Mouse (Mus musculus) T-helper 1 cell (primary cell): ENCODE measurements at regions not wholly inside any gene's neighbourhood (a gene's known extent, or its start where the extent isn't known, plus 50 kb on each side); places are given as distances from the start of the nearest gene placed in this dataset.

Experiments used
- in situ Hi-C: fragments of 300-600 bp; cut with MboI, MseI; formaldehyde crosslinking; loops from one replicate; pipeline ENCODE4 v1.15.1; 2025; ENCODE audit warnings: high pct_unique_total_duplicates

- in situ Hi-C loops, result no loop called here
Observed at GRCm38 (mm10) chr10:96480453-96481324, 136.1 kb upstream of the Btg1 start.

DNA sequence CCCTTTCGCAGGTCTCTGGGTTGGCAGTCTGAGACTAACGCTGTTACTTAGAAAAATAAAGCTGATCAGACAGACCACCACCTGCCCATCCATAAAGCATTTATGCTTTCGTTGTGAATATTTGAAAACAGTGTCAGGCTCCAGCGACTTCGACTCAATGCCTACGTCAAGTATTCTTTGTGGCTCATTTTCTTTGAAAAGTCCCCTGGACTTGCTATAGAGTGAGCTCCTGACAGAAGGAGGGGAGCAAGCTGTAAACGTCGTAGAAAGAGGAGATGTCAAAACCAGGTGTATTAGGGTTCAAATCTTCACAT lies 135.5 kb upstream of the Btg1 start:
- in situ Hi-C loops, result no loop called here

DNA sequence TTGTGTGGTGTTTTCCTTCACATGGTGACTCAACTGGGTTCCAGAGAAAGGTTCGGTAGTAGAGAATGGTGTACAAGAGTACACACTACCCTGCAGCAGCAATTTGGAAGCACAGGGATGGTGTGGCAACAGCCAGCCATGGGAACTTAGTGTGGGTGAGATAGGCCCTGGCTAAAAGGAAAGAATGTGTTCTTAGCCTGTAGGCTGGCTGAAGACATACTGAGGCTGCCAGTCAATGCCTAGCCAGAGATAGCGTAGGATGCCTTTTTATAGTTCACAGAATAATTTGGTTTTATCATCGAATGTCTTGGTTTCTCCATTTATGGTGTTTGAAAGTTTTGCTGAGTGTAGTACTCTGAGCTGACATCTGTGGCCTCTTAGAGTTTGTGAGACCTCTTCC lies 130.1 kb upstream of the Btg1 start:
- in situ Hi-C loops, result no loop called here

GRCm38 (mm10) chr10:96493706-96494105 lies 123.1 kb upstream of the Btg1 start:
- in situ Hi-C loops, result no loop called here

DNA sequence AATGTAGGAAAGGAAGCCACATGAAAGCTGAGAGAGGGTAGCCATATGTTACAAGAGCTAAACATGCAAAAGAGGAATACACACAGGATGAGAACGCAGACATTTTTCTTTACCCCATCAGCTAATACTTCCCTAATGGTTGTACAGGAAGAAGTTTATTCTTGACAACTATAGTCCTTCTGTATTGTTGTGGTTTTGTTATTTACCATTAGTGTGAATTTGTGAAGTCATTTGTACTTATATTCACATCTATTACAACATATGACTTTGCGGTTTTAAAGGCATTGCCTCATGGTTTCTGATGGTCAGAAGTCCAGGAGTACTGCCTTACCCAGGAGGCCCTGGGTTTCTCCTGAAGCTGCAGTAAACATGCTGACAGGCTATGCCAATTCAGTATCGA lies 120.1 kb upstream of the Btg1 start:
- in situ Hi-C loops, result no loop called here

- in situ Hi-C loops, result no loop called here
Observed at GRCm38 (mm10) chr10:96497482-96497881, 119.3 kb upstream of the Btg1 start.

GRCm38 (mm10) chr10:96499274-96499673 lies 117.5 kb upstream of the Btg1 start:
- in situ Hi-C loops, result no loop called here

DNA sequence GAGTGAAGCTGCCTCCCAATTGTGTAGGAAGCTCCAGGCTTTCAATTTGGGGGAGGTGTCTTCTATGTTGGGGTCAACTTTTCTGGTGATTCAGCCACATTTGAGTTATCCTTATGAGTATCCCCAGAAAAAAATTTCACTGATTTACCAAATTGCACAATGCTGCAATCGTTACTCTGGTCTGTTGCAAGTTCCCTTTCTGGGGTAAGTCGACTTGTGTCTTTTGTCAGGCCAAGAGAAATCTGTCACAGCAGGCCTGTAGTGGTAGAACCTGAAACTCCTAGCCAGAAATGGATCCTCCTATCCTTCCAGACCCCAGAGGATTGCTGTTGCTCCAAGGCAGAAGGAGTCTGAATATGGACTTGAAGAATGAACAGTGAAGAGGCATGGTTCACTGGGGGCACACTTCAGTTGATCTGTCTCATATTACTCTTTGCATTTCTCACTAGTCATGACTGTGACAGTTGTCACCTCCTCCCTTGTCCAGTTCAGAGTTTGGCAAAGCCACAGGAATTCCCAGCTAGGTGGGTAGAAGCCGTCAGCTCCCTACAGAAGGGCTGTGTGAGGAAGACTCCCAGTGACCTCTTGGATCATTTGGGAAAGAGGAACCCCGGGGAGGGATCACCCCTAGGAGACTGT lies 114.6 kb upstream of the Btg1 start:
- in situ Hi-C loops, result loop anchor here (5.0 kb wide), 2 partner anchors 45 to 1695 kb away; no protein-coding TSS in a partner anchor

GRCm38 (mm10) chr10:96502736-96503135 lies 114.1 kb upstream of the Btg1 start:
- in situ Hi-C loops, result loop anchor here (5.0 kb wide), 2 partner anchors 45 to 1695 kb away; no protein-coding TSS in a partner anchor

DNA sequence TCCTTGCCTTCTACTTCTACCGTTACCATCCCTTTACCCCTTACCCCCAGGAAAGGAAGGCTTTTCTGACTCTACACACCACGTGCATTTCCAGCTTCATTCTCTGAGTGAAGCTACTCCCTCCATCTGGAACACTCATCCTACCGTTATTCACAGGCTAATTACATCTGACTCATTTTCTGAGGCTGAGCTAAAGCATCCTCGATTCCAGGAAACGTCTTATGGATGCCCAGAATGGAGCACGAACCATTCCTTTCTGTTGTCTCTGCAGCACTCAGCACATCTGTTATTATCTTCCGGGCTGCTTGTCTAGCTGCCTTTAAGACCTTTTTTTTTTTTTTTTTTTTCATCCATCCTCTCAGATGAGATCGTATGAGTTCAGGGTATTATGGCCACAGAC lies 112.5 kb upstream of the Btg1 start:
- in situ Hi-C loops, result loop anchor here (5.0 kb wide), 2 partner anchors 43 to 1697 kb away; no protein-coding TSS in a partner anchor

- in situ Hi-C loops, result loop anchor here (5.0 kb wide), 1 partner anchor 82 kb away; no protein-coding TSS in a partner anchor
Observed at GRCm38 (mm10) chr10:96515164-96515922, 101.5 kb upstream of the Btg1 start.

DNA sequence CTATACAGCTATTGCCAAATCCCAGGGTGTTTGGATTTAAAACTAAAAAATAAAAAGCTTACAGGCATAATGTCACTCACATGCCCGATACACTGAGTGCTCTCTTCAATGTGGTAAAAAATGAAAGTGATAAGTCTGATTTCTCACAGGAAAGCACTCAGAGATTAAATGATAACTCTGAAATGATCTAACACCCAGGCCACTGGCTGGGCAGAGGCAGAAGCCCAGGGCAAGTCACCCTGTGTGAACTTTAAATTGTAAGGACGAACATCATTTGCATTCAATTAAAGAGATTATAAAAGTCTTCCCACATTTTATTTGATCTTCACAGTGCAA lies 100.9 kb upstream of the Btg1 start:
- in situ Hi-C loops, result loop anchor here (5.0 kb wide), 1 partner anchor 81 kb away; no protein-coding TSS in a partner anchor

DNA sequence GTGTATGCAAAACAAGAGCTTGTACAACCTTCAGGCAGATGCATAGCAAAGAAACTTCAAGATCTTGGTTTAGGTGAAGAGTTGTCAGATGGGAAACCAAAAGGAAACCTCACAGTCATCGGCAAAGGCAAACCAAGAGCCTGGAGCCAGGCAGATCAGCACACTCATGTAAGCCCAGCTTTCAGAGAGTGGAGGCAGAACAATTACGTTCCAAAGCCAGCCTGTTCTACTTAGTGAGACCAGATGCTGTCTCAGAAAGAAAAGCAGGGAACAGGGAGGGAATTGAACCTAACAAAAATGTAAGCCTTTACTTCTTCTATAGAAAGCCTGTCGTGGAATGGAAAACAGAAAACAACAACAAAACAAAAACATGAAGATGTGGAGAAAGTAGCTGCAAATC lies 97.4 kb upstream of the Btg1 start:
- in situ Hi-C loops, result loop anchor here (5.0 kb wide), 1 partner anchor 78 kb away; no protein-coding TSS in a partner anchor

DNA sequence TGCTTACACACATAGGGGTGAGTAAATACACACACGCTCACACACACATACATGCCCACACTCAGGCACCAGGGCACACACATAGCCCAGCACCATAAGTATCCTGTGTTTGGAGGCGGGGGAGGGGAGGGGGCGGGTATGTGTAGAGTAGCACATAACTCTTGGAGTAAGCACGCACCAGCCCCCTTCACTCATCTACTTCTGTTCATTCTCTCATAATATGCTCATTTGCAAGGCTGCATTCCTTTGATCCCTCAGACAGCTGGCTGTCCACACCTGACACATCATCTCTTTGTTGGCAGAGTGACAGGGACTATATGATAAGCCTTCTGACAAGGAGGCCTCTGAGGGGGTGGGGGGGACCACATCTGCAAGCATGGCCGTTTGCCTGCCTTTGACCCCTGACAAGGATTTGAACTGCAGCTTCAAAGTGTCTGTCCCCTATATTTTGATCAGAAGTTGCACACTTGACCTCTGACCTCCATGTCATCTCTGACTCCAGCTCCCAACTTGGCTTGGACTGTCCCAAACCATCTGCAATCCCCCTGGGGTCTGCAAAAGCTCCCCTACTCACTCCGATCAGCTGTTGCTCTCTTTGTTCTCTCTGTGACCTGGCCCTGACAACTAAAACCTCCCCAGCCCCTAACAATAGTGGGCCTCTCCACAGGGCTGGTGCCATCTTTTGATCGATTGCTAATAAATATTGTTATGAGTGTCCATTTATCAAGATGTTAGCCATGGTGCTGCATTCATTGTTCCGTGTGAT lies 95.6 kb upstream of the Btg1 start:
- in situ Hi-C loops, result no loop called here

GRCm38 (mm10) chr10:96523967-96524801 lies 92.6 kb upstream of the Btg1 start:
- in situ Hi-C loops, result no loop called here

GRCm38 (mm10) chr10:96527864-96528263 lies 88.9 kb upstream of the Btg1 start:
- in situ Hi-C loops, result no loop called here

- in situ Hi-C loops, result no loop called here
Observed at GRCm38 (mm10) chr10:96534547-96535124, 82.2 kb upstream of the Btg1 start.

GRCm38 (mm10) chr10:96535461-96535860 lies 81.3 kb upstream of the Btg1 start:
- in situ Hi-C loops, result no loop called here

- in situ Hi-C loops, result no loop called here
Observed at GRCm38 (mm10) chr10:96540828-96541227, 76.0 kb upstream of the Btg1 start.

DNA sequence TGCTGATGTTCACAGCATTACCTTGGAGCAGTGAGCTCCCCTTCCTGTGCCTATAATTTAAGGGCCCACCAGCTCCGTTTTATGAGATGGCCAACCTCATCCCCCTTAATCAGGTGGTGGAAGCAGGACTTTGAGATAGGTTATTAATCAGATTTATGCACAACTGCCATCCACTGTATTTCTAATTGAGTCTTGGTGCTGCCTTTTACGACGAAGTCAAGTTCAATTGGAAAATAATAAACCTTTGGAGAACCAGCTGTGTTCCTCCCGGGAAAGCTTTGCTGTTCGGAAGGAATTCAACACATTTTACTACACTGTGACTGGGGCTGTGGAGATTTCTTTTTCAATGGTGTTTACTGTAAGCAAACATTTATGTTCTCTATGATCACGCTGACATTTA lies 71.5 kb upstream of the Btg1 start:
- in situ Hi-C loops, result loop anchor here (5.0 kb wide), 1 partner anchor 43 kb away; no protein-coding TSS in a partner anchor
